Mouse (Mus musculus) lung, postnatal 0 days (tissue): ENCODE data around the gene Mon2.

ENCODE experiments used
- CTCF ChIP-seq: IDR thresholded peaks from 2 replicates; pipeline ENCODE4 v1.5.1; 2016; ENCODE audit warnings: antibody characterized with exemption, mild to moderate bottlenecking
- EP300 ChIP-seq: IDR thresholded peaks from 2 replicates; pipeline ENCODE4 v1.6.1; 2016; ENCODE audit warnings: antibody characterized with exemption, mild to moderate bottlenecking, control low read depth

DNA sequence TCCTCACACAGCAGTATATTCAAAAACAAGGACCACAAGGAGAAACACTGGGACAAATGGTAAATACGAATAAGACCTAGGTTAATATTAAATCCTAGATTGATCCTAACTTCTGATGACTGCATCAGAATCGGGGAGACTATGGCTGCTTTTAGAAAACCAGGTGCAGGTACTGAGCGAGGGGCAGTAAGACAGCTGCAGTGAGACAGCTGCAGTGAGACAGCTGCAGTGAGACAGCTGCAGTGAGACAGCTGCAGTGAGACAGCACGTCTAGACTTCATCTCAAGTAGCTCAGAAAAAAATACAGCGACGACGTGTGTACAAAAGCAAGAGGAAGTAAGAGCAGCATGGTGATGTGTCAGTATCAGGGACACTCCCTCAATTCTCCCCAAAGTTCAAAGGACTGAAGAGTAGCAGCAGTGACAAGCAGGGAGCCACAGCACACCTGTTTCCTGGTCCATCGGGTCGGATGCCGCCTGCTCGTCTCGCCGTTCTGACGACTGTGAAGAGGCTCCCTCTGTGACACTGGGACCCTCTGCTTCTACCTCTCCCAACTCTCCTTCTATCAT lies 44.1 kb downstream of the Mon2 start:
- TF ChIP-seq CTCF (no peak), EP300 (no peak)
